Mouse (Mus musculus) forebrain, embryonic 13.5 days (tissue): ENCODE data around the gene Slc35e2. TPM values are rescaled to one million over a fixed set of nuclear protein-coding genes. Genes with fewer than 3 reads are reported as not detected.
A peak's percentile ranks its signal among the peaks of the same experiment; 100 is the strongest.

Experiments used
- ATAC-seq: fragments of 200-750 bp; cut with Nextera tagmentation; 2 replicates; pipeline ENCODE4 v1.8.0; 2017
- H3K27ac ChIP-seq: fragments of 300-500 bp; sonication (generic); 2 replicates; pipeline ENCODE4 v1.5.1; 2015; ENCODE audit warnings: inconsistent platforms, mild to moderate bottlenecking, moderate library complexity
- H3K27me3 ChIP-seq: fragments of 300-500 bp; sonication (generic); 2 replicates; pipeline ENCODE4 v1.6.1; 2015; ENCODE audit warnings: mild to moderate bottlenecking, inconsistent platforms
- H3K36me3 ChIP-seq: fragments of 300-500 bp; sonication (generic); 2 replicates; pipeline ENCODE4 v1.6.1; 2015; ENCODE audit warnings: mild to moderate bottlenecking, inconsistent platforms; ENCODE audit not compliant: poor library complexity, severe bottlenecking
- H3K4me1 ChIP-seq: fragments of 300-500 bp; sonication (generic); 2 replicates; pipeline ENCODE4 v1.6.1; 2015; ENCODE audit warnings: inconsistent platforms
- H3K4me2 ChIP-seq: fragments of 300-500 bp; sonication (generic); 2 replicates; pipeline ENCODE4 v1.6.1; 2015; ENCODE audit warnings: inconsistent platforms, mild to moderate bottlenecking, moderate library complexity
- H3K4me3 ChIP-seq: fragments of 300-500 bp; sonication (generic); 2 replicates; pipeline ENCODE4 v1.5.1; 2015; ENCODE audit warnings: mild to moderate bottlenecking, inconsistent platforms
- H3K9ac ChIP-seq: fragments of 300-500 bp; sonication (generic); 2 replicates; pipeline ENCODE4 v1.6.1; 2015; ENCODE audit warnings: mild to moderate bottlenecking, inconsistent platforms
- H3K9me3 ChIP-seq: fragments of 300-500 bp; sonication (generic); replicated peaks from 2 replicates; pipeline ENCODE4 v1.6.1; 2016; ENCODE audit warnings: inconsistent platforms
- WGBS: fragments of 180-500 bp; shearing (Covaris S2); methylation state at CpG from one replicate; pipeline ENCODE4 v1.1.7; 2015; 5-methylcytosine and 5-hydroxymethylcytosine counted together
- polyA plus RNA-seq: library from polyadenylated mRNA; unstranded; fragments of >200 nt; fragmentation: Nextera tagmentation; extraction: Ambion mirVana; gene quantifications from 2 replicates; pipeline ENCODE4 v1.2.1, GENCODE M21; 2015

The Slc35e2 gene
- polyA plus RNA-seq, 1 experiment from 2014 or later: 10.6 TPM

GRCm38 (mm10) chr4:155645721-155646120 lies 44.5 kb downstream of the Slc35e2 start:
- Histone ChIP-seq H3K36me3 (peaks cover 88% of the 10 kb centered on the region), H3K4me1 (no peaks in the 10 kb centered on the region), H3K9me3 (no peaks in the 10 kb centered on the region), H3K4me3 (no peak overlapping the region), H3K27me3 (peaks cover under 1% of the 10 kb centered on the region; the same call in 1 of the 2 replicates), H3K4me2 (no peak overlapping the region), H3K9ac (no peak overlapping the region), H3K27ac (no peak overlapping the region)
- no peak for ATAC-seq
- whole genome bisulfite sequencing: 94% methylated on average over 5 of the region's 5 CpGs

DNA sequence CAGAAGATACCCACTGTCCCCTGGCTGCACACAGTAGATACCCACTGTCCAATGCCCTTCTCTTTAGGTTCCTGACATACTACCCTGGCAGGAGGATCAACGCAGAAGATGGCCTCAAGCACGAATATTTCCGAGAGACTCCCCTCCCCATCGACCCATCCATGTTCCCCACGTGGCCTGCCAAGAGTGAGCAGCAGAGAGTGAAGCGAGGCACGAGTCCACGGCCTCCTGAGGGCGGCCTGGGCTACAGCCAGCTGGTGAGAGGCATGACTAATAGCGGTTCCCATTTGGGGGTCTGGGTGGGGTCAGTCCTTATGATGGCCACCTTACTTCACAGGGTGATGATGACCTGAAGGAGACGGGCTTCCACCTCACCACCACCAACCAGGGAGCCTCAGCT lies 48.1 kb downstream of the Slc35e2 start:
- peaks cover 65% of the 10 kb centered on the region for H3K36me3 ChIP-seq
- H3K4me1 ChIP-seq: peaks cover 22% of the 10 kb centered on the region

GRCm38 (mm10) chr4:155651553-155652269 lies 50.5 kb downstream of the Slc35e2 start:
- H3K4me2 ChIP-seq: no peak overlapping the region
- no peak overlapping the region for H3K4me3 ChIP-seq
- WGBS: 70% methylated on average over 15 of the region's 15 CpGs
- peaks cover 34% of the 10 kb centered on the region for H3K4me1 ChIP-seq
- no peak overlapping the region for H3K27ac ChIP-seq
- H3K9me3 ChIP-seq: no peaks in the 10 kb centered on the region
- peaks cover 61% of the 10 kb centered on the region for H3K36me3 ChIP-seq
- ATAC-seq: no peak
- no peak overlapping the region for H3K9ac ChIP-seq
- peaks cover 60% of the 10 kb centered on the region for H3K27me3 ChIP-seq

More for the DNA sequence above, 48.1 kb downstream of the Slc35e2 start:
- no peak overlapping the region for H3K4me2 ChIP-seq
- no peak overlapping the region for H3K4me3 ChIP-seq
- H3K27ac ChIP-seq: no peak overlapping the region
- peaks cover 36% of the 10 kb centered on the region for H3K27me3 ChIP-seq
- WGBS: 93% methylated on average over 11 of the region's 11 CpGs
- no peak overlapping the region for H3K9ac ChIP-seq
- no peaks in the 10 kb centered on the region for H3K9me3 ChIP-seq
- no peak for ATAC-seq

DNA sequence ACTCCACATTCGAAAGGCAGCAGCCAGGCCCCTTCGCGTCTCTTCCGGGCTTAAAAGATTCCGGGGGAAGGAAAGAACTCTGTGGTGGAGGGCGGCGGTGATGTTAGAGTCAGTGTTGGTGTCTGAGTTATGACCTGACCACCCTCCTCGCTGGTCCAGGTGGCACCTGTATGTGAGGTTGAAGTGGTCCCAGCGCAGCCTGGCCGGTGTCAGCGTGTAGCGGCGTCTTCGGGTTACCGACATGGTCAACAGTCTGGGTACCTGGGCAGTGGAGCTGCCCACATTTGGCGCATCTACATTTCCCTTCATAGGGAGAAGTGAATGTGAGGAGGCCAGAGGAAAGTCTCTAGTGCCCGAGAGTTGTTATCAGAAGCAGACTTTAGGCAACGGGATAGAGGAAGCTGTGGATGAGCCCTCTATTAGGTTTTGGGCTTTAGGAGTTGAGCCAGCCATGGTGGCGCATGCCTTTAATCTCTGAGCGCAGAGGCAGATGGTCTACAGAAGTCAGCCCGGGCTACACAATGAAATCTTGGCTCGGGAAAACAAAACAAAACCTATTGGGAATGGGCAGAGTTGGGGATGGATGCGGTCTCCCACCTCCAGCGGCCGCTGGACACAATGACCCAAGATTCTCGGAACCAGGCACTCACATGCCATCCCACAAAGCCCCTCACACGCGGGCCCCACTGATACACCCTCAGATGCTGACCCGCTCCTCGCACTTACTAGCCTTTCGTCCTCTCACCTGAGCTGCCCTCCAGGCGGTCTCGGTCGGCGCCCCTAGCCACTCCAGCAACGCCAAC lies 51.3 kb downstream of the Slc35e2 start:
- Histone ChIP-seq H3K9ac (peak overlapping the region; percentile 61), H3K27ac (no peak overlapping the region), H3K27me3 (peaks cover 61% of the 10 kb centered on the region), H3K4me2 (peak overlapping the region; percentile 59), H3K4me3 (peak overlapping the region; percentile 30), H3K4me1 (peaks cover 34% of the 10 kb centered on the region), H3K9me3 (no peaks in the 10 kb centered on the region), H3K36me3 (peaks cover 63% of the 10 kb centered on the region)
- 18% methylated on average over 36 of the region's 36 CpGs for WGBS
- ATAC-seq: peak; percentile 6; the same call in 1 of the 2 replicates

- no peak within 1 kb of the TSS for H3K27ac ChIP-seq
- H3K36me3 ChIP-seq: peaks cover 61% of the 10 kb centered on the region
- H3K4me1 ChIP-seq: peaks cover 34% of the 10 kb centered on the region
- no peaks in the 10 kb centered on the region for H3K9me3 ChIP-seq
- H3K9ac ChIP-seq: peak within 1 kb of the TSS; percentile 61
- H3K4me3 ChIP-seq: peak within 1 kb of the TSS; percentile 30
- H3K27me3 ChIP-seq: peaks cover 61% of the 10 kb centered on the region
- peak within 1 kb of the TSS; percentile 59 for H3K4me2 ChIP-seq
- peak; percentile 17; the same call in 1 of the 2 replicates for ATAC-seq
- WGBS: under 1% methylated on average over 33 of the region's 33 CpGs
Observed at GRCm38 (mm10) chr4:155653086-155653450, 51.9 kb downstream of the Slc35e2 start, which contains the start of gene Mmp23. Gene Mmp23 (minus strand): TSS chr4:155653384.

GRCm38 (mm10) chr4:155653451-155654182 lies 52.4 kb downstream of the Slc35e2 start:
- no peak; the same call in 1 of the 2 replicates for ATAC-seq

GRCm38 (mm10) chr4:155654183-155654455 lies 52.9 kb downstream of the Slc35e2 start:
- Histone ChIP-seq H3K9ac (peak overlapping the region; percentile 52; the same call in 1 of the 2 replicates), H3K36me3 (peaks cover 61% of the 10 kb centered on the region)
- 1% methylated on average over 6 of the region's 6 CpGs for WGBS

More at GRCm38 (mm10) chr4:155653451-155654182, 52.4 kb downstream of the Slc35e2 start:
- H3K27me3 ChIP-seq: peaks cover 61% of the 10 kb centered on the region
- no peaks in the 10 kb centered on the region for H3K9me3 ChIP-seq
- peaks cover 61% of the 10 kb centered on the region for H3K36me3 ChIP-seq
- H3K4me1 ChIP-seq: peaks cover 34% of the 10 kb centered on the region
- peak overlapping the region; percentile 30 for H3K4me3 ChIP-seq
- H3K4me2 ChIP-seq: peak overlapping the region; percentile 59
- H3K27ac ChIP-seq: no peak overlapping the region
- H3K9ac ChIP-seq: peak overlapping the region; percentile 61
- WGBS: 2% methylated on average over 31 of the region's 31 CpGs

DNA sequence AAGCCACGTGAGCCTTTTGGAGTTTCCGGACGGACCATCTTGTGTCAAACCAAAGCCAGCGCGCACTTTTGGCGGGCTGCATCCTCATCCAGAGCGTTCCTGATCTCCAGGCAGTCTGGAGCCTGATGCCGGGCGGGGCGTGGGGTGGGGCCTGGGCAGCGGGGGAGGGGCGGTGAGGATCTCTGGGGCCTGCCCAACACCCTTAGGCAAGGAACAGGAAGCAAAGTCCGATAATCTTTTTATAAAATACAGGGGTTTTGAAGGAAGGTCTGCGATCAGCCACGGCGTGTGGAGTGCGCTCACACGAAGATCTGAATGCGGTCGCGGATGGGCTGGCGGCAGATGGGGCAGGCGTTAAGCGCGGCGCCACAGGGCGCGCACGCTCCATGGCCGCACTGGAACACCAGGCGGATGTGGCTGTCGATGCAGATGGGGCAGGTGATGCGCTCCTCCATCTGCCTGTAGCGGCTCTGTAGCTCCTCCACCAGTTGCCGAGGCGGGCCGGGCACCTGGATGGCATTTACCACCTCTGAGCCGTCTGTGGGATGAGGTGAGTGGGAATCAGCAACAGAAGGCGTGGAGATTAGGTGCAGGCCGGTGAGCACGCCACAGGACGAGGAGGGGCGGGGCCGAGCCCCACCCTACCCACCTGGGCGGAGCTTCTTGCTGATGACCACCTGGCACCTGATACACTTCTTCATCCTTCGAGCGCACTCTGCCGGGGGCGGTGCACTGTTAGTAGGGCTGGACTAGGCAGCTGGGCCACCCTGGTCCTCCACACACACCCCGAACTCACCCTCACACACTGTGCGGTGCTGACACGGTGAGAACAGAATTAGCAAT lies 53.5 kb downstream of the Slc35e2 start:
- peak overlapping the region; percentile 52; the same call in 1 of the 2 replicates for H3K9ac ChIP-seq
- H3K27me3 ChIP-seq: peaks cover 61% of the 10 kb centered on the region
- H3K27ac ChIP-seq: no peak overlapping the region
- H3K4me1 ChIP-seq: peaks cover 34% of the 10 kb centered on the region
- H3K36me3 ChIP-seq: peaks cover 61% of the 10 kb centered on the region
- 3% methylated on average over 52 of the region's 52 CpGs for WGBS
- ATAC-seq: peak; percentile 54
- H3K4me3 ChIP-seq: peak overlapping the region; percentile 30
- H3K4me2 ChIP-seq: peak overlapping the region; percentile 59
- no peaks in the 10 kb centered on the region for H3K9me3 ChIP-seq

More at GRCm38 (mm10) chr4:155654183-155654455, 52.9 kb downstream of the Slc35e2 start:
- Histone ChIP-seq H3K27ac (no peak overlapping the region), H3K27me3 (peaks cover 61% of the 10 kb centered on the region), H3K4me3 (peak overlapping the region; percentile 30), H3K4me2 (peak overlapping the region; percentile 59), H3K4me1 (peaks cover 34% of the 10 kb centered on the region), H3K9me3 (no peaks in the 10 kb centered on the region)
- ATAC-seq: no peak

DNA sequence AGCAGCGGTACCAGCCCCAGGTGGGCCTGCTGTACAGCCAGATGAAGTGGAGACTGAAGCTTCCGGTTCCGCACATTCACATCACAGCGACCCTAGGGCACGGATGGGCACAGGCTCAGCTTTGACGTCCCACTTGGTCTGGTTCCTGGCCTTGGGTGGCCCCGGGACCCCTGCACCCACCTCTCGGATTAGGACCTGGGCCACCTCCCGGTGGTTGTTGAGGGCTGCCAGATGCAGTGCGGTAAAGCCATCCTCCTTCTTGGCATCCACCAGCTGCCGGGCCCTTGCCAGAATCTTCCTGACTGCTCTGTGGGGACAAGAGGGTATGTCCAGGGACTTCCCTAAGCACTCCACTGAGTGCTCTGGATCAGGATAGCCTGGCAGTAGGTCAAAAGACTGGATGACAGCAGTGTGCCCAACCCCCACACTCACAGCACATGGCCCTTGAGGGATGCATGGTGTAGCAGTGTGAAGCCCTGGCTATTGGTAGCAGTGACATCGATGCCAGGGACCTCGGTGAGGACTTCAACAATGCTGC lies 55.1 kb downstream of the Slc35e2 start:
- WGBS: 91% methylated on average over 13 of the region's 13 CpGs
- Histone ChIP-seq H3K4me2 (no peak overlapping the region), H3K27me3 (peaks cover 55% of the 10 kb centered on the region), H3K36me3 (peaks cover 56% of the 10 kb centered on the region), H3K27ac (no peak overlapping the region), H3K9me3 (no peaks in the 10 kb centered on the region), H3K9ac (no peak overlapping the region), H3K4me3 (no peak overlapping the region), H3K4me1 (peaks cover 34% of the 10 kb centered on the region)
- ATAC-seq: no peak

- H3K4me1 ChIP-seq: peaks cover 16% of the 10 kb centered on the region
- no peak overlapping the region for H3K27ac ChIP-seq
- ATAC-seq: no peak
Observed at GRCm38 (mm10) chr4:155658961-155659360, 57.7 kb downstream of the Slc35e2 start.

GRCm38 (mm10) chr4:155660641-155661040 lies 59.4 kb downstream of the Slc35e2 start:
- no peaks in the 10 kb centered on the region for H3K9me3 ChIP-seq
- no peak overlapping the region for H3K4me3 ChIP-seq
- H3K4me1 ChIP-seq: no peaks in the 10 kb centered on the region
- 90% methylated on average over 12 of the region's 12 CpGs for WGBS
- peaks cover 12% of the 10 kb centered on the region for H3K27me3 ChIP-seq
- H3K4me2 ChIP-seq: no peak overlapping the region
- H3K27ac ChIP-seq: no peak overlapping the region
- no peak for ATAC-seq
- H3K36me3 ChIP-seq: peaks cover 68% of the 10 kb centered on the region
- H3K9ac ChIP-seq: no peak overlapping the region

More at GRCm38 (mm10) chr4:155658961-155659360, 57.7 kb downstream of the Slc35e2 start:
- Histone ChIP-seq H3K4me2 (no peak overlapping the region), H3K36me3 (peaks cover 60% of the 10 kb centered on the region), H3K9ac (no peak overlapping the region), H3K27me3 (peaks cover 28% of the 10 kb centered on the region), H3K4me3 (no peak overlapping the region), H3K9me3 (no peaks in the 10 kb centered on the region)
- 95% methylated on average over 9 of the region's 10 CpGs for WGBS
